Mouse (Mus musculus) adrenal gland, postnatal 4 days (tissue): ENCODE measurements around the gene Rpl36a. TPM values are rescaled to one million over a fixed set of nuclear protein-coding genes. Genes with fewer than 3 reads are reported as not detected.
"Not testable (repeated sequence)": the region's sequence is repeated elsewhere in the genome, so short reads cannot be mapped to it uniquely, and the experiment has no call there.

ENCODE experiments used
- DNase-seq, 2 experiments: peaks; one replicate each; pipeline ENCODE4 v3.0.0; 2021 to 2022; ENCODE audit warnings: low spot score in 2 of 2, mixed read lengths in 2 of 2
- long read RNA-seq, 2 experiments: library from polyadenylated mRNA; stranded (forward); transcript quantifications; one replicate each; pipeline ENCODE4 v2.0.0; 2021
- total RNA-seq, 2 experiments: library from RNA; stranded (reverse); gene quantifications; 2 replicates each; pipeline ENCODE4 v1.2.3; 2021

The Rpl36a gene
- total RNA-seq: 100 to 1,000 TPM; 362 to 397 TPM
- long read RNA-seq, experiment 1, transcript Rpl36a-206 (4 exons, 812 nt): minor isoform, 7 of 238 reads
- long read RNA-seq, experiment 1, transcript Rpl36a-201 (5 exons, 483 nt): major isoform, 226 of 238 reads
- long read RNA-seq, experiment 1, partial matches to known transcripts: 1 of 238 reads
- long read RNA-seq, experiment 1, other reads (novel, unspliced or antisense): 1 of 238 reads
- long read RNA-seq, experiment 2, transcript Rpl36a-203 (2 exons, 553 nt): minor isoform, 10 of 198 reads
- long read RNA-seq, experiment 2, transcript Rpl36a-201 (5 exons, 483 nt): major isoform, 165 of 198 reads
- long read RNA-seq, experiment 2, transcript Rpl36a-206 (4 exons, 812 nt): minor isoform, 10 of 198 reads
- long read RNA-seq, experiment 2, partial matches to known transcripts: 11 of 198 reads
- long read RNA-seq, experiment 2, other reads (novel, unspliced or antisense): 2 of 198 reads

DNA sequence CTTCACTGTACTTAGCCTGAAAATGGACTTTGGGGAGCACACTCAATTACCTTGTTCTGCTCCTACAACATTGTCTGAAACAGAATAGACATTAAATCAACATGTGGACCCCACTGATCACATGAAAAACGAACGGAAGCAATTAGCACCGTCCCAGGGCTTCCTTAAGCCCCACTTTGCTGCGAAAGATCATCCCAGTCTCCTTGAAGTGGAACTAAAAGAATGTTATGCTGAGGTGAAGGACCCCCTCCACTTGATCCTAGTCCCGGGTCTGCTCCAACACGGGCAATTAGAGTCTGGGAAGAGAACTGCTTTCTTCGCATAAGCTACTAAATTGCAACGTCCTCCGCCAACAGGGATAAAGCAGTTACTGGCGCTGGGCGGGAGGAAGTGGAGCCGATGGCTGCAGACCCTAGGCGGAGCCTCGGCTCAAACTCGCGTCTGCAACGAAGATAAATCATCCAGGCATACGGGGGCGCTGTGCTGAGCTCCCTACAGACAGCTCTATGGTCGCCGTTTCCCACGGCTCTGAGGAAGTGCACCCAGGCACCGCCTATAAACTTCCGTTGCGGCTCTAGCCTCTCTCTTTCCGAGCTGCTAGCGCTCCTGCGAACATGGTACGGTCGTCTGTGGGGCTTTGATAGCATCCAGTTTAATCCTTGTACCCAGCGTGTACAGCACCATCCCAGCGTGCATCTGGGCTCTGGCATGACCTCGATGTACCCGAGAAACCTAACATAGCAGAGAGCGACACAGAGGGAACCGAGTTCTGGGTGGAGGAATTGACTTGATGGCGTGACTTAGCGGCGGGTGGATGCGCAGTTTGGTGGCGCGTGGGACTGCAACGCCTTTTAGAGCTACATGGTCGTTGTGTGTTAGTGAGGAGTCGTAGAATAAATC lies at the start of gene Rpl36a:
TSS of gene Rpl36a (plus strand) at position 552 of the 900 bp plus-strand sequence.
- peak; percentile 72 for DNase-seq

DNA sequence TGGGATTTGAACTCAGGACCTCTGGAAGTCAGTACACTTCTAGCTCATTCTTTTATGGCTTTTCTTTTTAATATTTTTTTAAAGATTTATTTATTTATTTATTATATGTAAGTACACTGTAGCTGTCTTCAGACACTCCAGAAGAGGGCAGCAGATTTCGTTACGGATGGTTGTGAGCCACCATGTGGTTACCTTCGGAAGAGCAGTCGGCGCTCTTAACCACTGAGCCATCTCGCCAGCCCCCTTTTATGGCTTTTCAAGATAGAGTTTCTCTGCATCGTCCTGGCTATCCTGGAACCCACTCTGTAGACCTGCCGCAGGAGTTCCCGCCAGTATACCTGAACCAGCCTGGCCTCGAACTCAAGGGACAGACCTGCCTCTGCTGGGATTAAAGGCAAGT lies 45.7 kb upstream of the Rpl36a start:
- DNase-seq: not testable (repeated sequence)

- DNase-seq: no peak
These were observed 44.9 kb upstream of the Rpl36a start for GRCm38 (mm10) chrX:134540414-134541135.

DNA sequence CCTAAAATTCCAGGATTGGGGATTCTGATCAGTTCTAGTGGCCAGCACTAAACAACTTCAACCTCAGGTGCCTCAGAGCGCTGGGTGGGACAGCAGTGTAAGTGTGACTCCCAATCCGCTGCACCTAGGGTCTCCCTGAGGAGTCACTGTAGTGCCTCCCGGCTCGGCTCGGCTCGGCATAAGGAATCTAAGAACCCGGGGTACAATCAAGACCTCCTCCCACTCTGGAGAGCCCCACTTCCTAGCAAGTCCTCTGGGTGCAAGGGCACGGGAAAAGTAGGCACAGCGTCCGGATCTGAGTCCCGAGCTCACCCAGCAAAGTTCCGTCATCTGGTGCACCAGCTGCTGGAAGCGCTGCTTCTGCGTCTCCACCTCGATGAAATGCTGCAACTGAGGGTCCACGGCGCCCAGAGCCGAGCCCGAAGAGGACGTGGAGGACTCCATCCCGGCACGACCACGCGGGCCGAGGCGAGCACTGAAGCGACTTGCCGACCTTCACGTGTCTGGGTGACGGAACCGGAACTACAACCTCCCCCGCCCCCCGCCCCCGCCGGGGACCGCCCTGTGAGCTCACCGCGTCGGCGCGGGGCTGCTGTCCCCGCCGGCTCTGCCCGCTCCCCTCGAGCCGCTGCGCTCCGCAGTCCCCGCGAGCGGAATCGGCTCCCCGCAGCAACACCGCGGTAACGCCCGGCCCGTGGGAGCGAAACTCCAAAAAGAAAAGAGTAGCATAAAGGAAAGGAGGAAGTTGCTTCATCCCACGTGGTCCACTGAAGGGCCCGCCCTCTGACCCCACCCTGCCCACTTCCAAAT lies 44.1 kb upstream of the Rpl36a start, which contains the start of gene Timm8a1:
TSS of gene Timm8a1 (minus strand) at position 721 of the 810 bp plus-strand sequence.
- peak; percentile 11 to 21 for DNase-seq

GRCm38 (mm10) chrX:134541955-134542308 lies 43.5 kb upstream of the Rpl36a start:
- DNase-seq: no peak

GRCm38 (mm10) chrX:134547330-134547729 lies 38.1 kb upstream of the Rpl36a start:
- DNase-seq: no peak

DNA sequence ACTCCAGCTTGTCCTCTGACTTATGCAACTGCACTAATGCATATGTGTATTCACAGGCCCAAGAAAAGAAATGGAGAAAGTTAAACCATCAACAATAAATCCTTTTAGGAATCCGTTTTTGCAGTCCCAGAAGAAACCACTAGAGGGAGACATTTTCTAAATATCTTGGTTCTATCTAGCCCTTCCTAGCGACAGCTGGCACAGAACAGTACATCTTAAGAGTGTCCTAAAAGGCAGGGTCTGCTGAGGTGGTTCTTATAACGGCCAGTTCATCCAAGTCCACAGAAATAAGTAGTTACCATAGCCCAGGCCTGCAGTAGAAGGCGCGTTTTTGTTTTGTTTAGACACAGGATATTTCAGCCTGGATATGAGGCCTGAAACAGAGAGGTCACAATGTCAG lies 34.6 kb upstream of the Rpl36a start:
- no peak for DNase-seq

DNA sequence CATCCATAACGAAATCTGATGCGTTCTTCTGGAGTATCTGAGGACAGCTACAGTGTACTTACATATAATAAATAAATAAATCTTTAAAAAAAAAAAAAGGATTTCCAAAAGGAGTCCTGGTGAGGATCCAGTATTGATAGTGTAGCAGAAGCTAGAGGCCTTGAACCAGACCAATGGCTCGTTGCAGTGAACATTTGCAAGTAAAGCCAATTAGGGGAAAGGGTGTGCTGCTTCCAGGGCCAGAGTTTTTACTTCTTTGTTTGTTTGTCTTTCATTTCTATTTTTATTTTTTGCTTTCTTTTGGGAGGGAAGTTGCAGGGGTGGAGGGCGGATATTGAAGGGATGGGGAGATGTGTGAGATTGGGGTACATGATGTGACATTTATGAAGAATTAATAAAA lies 32.1 kb upstream of the Rpl36a start:
- no peak for DNase-seq

- DNase-seq: no peak
These were observed 31.0 kb upstream of the Rpl36a start for GRCm38 (mm10) chrX:134554425-134554824.

DNA sequence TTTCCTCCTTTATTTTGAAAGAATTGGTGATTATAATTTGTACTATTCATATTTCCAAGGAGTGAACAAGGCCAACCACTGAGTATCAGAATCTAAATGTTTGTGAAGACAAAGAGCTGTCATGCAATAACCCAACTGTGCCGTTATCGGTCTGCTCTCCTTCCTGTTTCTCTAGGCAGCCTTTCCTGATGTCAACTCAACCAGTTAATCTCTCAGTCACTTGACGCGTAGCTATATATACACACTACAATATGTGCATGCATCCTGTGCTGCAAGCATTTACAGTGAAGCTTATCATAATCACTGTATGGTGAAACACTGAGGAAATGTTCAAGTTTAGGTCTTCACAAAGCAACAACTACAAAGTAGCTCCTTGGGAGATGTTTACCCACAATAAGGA lies 21.1 kb upstream of the Rpl36a start:
- DNase-seq: no peak

DNA sequence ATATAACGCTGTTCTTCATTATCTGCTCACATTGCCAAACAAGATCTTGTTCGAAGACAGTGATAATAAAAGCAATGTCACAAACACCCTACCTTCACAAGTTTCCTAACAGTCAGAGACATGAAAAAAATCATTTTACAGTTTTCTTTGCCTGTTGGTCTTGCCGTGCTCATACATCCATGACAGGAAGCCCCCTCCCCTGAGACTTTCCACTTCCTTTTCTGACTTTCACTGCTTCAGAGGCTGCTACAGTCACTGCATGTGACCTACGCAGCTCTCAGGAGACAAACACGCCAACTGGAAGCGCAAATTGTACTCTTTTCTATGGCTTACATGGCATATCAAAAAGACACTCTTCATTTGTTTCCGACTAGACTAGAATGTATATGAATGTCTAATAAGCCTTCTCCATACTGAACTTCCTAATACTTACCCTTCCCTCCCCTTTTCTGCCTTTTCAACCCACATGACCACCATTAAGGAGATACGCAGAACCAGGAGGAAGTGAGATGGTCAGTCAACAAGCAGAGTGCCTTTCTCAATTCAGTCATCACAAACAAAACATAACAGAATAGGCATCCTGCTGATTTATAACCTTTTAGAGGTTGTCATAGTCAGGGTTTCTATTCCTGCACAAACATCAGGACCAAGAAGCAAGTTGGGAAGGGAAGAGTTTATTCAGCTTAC lies 18.8 kb upstream of the Rpl36a start:
- DNase-seq: no peak

GRCm38 (mm10) chrX:134577896-134578295 lies 7.6 kb upstream of the Rpl36a start:
- no peak for DNase-seq

GRCm38 (mm10) chrX:134580528-134581305 lies 4.7 kb upstream of the Rpl36a start:
- no peak for DNase-seq

DNA sequence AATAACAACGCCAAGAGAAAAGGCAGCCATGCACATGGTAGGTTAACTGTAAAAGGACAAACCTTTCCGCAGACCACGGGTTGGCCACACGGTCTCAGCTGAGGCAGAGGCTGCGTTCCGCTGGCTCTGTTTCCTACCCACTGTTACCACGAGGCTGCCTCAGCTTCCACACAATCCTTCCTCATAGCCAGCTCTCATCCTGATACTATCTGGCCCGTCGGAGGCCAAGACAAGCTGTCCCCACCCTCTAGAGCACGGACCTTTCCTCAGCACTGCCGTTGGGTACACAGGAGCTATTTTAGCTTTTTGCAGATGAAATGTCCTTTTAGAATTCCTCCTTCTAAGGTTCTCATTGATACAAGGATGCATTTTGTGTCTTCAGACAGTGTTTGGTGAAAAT lies 3.2 kb upstream of the Rpl36a start:
- DNase-seq: no peak

GRCm38 (mm10) chrX:134582888-134583669 lies 2.4 kb upstream of the Rpl36a start, which contains the start of gene Btk:
TSS of gene Btk (minus strand) at chrX:134583570.
- DNase-seq: no peak

DNA sequence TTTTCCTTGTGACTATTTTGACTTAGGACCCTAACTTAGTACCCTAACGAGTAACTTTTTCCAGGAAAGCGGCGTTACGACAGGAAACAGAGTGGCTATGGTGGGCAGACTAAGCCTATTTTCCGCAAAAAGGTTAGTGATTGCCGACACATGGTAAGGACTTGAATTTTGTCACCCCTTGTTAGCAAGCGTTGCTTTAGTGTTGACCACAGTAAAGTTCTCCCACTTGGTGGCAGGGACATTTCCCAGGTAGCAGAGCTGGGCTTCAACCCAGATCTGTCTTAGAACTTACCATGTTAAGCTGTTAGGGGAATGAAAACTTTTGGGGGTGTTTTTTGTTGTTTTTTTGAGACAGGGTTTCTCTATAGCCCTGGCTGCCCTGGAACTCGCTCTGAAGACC lies 993 bp downstream of the Rpl36a start:
- DNase-seq: no peak

DNA sequence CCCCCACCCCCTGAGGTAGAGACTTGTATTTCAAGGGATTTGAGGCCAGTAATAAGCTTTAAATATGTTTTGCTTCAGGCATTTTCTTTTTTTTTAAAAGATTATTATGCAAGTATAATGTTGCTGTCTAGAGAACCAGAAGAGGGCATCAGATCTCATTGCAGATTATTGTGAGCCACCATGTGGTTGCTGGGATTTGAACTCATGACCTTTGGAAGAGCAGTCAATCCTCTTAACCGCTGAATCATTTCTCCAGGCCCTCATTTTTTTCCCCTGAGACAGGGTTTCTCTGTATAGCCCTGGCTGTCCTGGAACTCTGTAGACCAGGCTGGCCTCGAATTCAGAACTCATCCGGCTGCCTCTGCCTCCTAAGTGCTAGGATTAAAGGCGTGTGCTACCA lies 2.8 kb downstream of the Rpl36a start:
- DNase-seq: no peak

DNA sequence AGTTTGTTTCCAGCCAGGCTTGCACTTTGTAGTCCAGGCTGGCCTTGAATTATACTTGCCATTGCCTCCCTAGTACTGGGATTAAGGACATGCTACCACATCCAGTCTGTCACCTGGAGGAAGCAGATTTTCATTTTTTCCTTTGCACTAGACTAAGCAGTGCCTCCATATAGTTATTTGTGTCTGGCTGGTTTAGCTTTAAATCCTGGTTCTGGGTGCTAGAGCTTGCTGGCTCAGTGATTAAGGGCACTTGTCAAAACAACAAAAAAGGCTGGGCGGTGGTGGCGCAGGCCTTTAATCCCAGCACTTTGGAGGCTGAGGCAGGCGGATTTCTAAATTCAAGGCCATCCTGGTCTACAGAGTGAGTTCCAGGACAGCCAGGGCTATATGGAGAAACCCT lies 3.5 kb downstream of the Rpl36a start:
- no peak for DNase-seq
